Mouse (Mus musculus) erythroid progenitor cell, adult 5-6 weeks (primary cell): ENCODE data around the gene Traf2. TPM values are rescaled to one million over a fixed set of nuclear protein-coding genes. Genes with fewer than 3 reads are reported as not detected.

Experiments used
- ATAC-seq: replicated peaks from 2 replicates; pipeline ENCODE4 v1.8.0; 2016; ENCODE audit warnings: moderate number of reproducible peaks, mild to moderate bottlenecking, moderate TSS enrichment, inconsistent platforms; ENCODE audit not compliant: poor library complexity, low FRiP score, severe bottlenecking
- total RNA-seq, 2 experiments: library from RNA; stranded (forward) in 1 of 2; stranded (reverse) in 1 of 2; fragments of 150-400 nt in 1 of 2; fragments of 186-747, 209-891 nt in 1 of 2; gene quantifications; 2 replicates each; pipeline versions ENCODE4 v1.2.3 to v1.2.4; 2015 to 2017; ENCODE audit warnings: low replicate concordance in 2 of 2

The Traf2 gene
- total RNA-seq (2015; ENCODE audit: low replicate concordance) (6.8 and 10.5 TPM in 2 replicates), total RNA-seq (2017; ENCODE audit: low replicate concordance) (5.0 and 17.6 TPM in 2 replicates)

DNA sequence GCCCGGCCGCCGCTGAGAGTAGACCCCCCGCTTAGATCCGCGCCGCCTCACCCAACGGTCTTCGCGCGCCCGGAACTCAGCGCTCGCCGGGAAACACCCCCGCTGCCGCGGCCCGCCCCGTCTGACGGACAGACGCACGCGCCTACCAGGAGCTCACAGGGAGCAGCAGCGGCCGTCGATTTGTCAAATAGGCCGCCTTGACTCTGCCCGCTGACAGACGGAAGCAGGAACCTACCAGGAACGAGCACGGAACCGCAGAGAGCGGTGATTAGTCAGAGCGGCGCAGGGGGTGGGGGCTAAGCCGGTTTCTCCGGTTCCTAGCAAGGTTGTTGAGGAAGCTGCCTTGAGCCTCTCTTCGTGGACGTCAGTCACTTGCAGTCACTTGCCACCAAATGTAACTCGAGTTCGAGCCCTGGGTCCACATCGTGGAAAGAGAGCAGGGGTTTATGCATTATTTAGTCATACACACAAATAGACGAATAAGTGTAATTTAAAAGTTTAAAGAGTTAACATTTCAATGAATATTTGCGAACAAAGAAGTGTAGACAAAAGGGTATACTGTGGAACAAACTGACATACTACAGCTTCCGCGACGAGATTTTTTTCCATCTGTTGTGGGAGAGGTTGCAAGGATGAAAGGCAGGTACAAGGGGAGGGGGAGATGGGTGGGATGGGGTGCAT is at the start of gene Traf2:
TSS of gene Traf2 (minus strand) at position 130 of the 681 bp plus-strand sequence.
- peak; percentile 99 for ATAC-seq

DNA sequence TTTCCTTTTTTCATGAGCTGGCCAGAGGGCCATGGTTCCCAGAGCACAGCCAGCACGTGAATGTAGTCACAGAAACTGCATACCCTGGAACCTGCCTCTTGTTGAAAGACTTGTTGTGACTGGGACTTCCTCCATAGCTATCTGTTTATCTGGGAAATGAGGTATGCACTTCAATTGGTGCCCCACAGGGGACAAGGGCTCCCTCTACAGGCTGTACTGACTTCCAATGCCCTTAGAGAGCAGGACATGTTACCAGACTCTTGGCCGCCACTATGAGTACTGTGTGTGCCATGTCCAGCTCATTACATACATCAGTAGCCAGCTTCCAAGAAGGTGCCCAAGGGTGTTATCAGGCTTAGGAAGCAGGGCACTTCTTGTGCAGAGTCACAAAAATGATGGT is 45.1 kb upstream of the Traf2 start:
- no peak for ATAC-seq

- no peak for ATAC-seq
Measured at GRCm38 (mm10) chr2:25588227-25588907, 41.6 kb upstream of the Traf2 start.

DNA sequence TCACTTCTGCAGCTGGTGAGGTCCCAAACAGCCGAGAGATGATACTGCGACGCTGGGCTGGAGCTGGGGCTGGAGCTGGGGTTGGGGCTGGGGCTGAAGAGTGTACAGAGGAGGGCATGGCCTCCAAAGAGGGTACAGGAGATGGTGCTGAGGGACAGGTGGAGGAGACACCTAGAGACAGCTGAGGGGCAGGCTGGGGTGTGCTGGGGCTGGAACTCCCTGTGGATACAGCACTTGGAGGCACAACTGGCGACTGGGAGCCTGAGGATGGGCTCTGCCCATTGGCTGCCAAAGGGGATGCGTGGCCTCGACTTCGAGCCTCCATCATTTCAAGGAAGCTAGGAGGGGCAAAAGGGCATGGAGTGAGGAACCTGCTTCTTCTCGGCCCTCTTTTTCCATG is 40.5 kb upstream of the Traf2 start:
- no peak for ATAC-seq

GRCm38 (mm10) chr2:25585601-25586000 is 38.9 kb upstream of the Traf2 start:
- no peak for ATAC-seq

GRCm38 (mm10) chr2:25584856-25585255 is 38.1 kb upstream of the Traf2 start:
- ATAC-seq, result no peak

- no peak for ATAC-seq
Measured at GRCm38 (mm10) chr2:25584152-25584551, 37.4 kb upstream of the Traf2 start.

DNA sequence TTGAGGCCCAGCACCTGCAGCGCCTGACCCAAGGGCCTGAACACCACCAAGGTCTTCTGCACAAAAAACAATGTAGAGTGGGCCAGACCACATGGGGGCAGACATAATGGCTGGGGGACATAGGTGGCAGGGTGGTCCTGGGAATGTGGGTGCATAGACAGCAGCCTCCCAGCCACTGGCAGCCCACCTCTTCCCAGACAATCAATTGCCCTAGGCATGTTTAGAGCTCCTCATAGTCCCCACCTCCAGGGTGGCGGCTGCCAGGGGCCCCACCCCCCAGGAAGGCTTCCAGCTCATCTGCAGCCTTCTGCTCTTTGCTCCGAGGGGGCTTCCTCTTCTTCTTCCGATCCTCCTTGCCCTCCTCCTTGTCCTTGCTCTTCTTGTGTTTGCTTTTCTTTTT is 36.8 kb upstream of the Traf2 start:
- ATAC-seq, result no peak

- no peak for ATAC-seq
Measured at GRCm38 (mm10) chr2:25583120-25583481, 36.4 kb upstream of the Traf2 start.

DNA sequence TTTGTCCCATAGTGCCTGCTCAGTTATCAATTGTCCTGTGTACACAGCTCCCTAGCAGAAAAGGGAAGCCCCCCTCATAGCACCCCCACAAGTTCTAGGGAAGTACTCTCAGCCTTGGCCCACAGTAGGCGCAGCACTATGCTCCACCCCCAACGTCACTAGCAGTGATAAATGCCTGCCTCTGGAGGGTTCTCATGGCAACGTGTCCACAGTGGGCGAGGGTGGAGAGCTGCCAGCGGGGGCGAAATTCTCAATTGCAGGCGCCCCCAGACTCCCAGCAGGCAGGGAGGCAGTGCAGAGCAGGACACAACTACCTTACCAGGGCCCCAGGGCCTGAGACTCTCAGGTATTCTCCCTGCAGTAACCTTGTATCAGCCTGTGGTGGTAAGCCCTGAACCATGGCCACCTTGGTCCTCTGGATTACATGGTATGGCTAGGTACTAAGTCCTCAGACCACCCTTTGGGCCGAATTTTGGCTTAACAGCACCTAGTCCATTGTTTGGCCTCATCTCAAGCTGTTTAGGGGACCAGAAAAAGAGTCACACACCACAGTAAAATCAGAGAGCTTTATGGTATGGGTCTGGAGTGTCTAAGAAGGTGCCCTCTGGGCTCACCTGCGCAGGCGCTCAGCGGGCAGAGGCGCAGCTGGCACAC is 35.9 kb upstream of the Traf2 start:
- no peak for ATAC-seq

- ATAC-seq, result peak; percentile 4; the same call in 1 of the 2 replicates
Measured at GRCm38 (mm10) chr2:25581901-25582301, 35.2 kb upstream of the Traf2 start.

DNA sequence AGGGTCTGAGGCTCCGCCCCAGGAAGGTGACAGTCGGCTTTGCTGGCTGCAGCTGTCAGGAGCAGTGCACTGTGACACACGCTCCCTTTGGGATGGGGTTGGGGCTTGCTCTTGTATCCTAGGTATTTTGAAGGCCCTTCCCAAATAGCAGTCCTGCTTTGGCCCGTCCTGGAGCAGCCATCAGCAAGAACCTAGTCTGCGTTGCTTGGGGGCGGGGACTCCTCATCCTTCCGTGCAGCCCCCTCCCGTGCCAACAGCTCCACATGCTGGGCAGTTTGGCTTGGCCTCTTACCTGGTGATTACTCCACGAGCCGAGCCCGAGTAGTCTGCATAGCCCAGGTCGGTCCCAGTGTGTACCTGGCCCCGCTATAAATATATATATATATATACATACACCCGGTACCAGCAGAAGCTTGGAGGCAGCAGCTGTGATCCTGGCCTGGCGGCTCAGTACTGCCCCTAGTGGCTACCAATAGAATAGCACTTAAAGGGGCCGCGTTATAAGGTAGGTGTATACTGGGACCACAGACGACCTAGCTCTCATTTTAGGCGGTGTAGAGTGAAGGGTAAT is 34.6 kb upstream of the Traf2 start, which contains the start of gene Ajm1:
TSS of gene Ajm1 (minus strand) at position 464 of the 571 bp plus-strand sequence.
- ATAC-seq, result peak; percentile 58

DNA sequence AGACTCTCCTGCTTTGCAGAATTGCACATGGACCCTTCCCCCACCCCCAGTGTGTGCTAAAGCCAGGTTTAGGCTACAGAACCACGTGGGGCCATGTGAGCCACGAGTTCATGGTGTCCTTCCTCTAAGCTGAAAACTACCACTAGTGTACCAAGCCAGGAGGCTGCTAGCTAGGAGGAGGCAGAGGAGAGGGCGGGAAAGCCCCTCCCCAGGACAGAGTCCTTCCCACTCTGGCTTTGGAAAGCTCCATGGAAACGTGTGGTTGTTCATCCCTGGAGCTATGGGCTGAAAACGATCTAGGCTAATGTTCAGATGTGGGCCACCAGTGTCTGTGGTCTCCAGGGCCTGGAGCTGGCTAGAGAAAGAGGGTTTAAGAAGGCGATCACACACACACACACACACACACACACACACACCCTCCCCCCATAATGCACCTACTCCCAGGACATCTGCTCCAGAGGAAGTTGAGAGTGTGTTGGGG is 33.9 kb upstream of the Traf2 start:
- ATAC-seq, result no peak

GRCm38 (mm10) chr2:25579737-25580460 is 33.2 kb upstream of the Traf2 start:
- no peak for ATAC-seq

DNA sequence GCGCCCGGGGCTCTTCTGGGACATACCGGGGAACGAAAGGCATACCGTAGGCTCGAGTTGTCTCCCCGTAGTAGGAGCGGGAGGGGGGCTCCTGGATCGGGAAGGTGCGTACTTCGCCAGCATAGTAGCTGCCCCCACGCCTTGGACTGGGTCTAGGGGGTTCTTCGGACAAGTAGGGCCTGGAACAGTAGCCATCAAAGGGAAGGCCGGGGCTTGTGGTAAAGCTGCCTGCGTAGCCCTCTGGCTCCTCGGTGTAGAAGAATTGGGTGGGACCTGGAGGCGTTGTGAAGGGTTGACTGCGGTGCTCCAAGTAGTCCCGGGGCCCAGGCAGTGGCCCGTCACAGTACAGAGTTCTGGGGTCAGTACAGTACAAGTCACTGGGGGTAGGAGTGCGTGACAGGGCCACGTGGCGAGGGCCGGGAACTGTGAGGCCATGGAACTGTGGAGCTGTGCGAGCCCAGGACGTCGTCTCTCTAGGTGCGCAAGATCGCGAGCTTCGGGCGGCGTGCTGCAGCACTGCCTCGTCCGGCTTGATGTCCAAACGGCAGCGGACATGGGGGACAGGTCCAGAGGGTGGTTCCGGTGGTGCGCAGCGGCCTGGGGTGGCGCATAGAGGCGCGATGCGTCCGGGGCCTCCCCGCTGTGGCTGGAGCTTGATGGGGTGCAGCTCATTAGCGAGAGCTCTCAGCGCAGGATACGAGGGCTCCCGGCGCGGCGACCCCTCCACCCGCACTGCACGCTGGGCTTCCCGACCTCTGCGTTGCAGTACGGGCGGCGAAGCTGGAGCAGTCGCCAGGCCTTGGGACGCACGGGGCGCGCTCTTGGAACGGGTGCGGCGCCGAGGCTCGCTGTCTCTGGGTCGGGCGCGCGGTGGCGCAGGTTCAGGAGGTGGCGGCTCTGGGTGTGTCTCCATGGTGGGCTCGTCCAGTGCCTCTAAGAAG is 32.3 kb upstream of the Traf2 start:
- no peak for ATAC-seq

GRCm38 (mm10) chr2:25577951-25578795 is 31.4 kb upstream of the Traf2 start:
- ATAC-seq, result no peak

DNA sequence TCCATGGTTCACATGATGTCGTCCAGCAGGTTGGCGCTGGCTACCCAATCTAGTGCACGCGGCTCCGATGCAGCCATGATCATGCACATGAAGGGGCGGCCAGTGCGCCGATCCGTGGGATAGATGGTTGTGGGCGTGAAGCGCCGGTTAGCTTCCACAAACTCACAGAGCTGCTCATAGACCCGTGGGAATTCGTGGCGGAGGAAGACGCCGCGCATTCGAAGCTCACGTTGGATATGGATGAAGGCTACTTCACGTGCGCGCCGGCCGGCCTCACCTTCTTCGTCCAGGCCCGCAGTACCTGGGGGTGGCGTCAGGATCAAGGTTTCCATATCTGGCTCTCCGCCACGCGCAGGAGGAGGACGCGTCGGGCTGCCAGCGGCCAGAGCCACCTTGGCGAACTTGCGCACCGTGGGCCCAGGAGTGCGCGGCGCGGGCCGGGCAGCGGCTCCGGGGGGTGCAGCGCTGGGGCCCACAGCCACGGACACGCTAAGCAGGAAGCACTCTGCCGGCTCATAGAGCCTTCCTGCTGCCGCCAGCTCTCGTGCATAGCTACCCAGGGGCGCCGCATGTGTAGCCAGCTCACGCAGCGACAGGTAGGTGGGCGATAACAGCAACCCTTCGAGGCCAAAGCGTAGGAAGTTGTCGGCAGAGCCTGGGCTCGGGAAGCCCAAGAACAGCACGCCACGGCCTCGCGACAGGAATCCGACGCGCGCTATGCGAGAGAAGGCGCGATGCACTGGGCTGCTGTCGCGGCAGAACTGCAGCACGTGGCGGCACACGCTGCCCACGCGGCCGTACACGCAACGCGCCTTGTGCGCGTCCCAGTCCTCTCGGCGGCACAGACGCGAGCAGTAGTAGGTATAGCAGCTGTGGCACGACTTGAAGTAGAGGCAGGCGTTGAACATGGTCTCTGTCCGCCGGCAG is 30.5 kb upstream of the Traf2 start:
- ATAC-seq, result no peak
